9 mouse cellular contexts compared by ENCODE assay signal in the genomic region with DNA sequence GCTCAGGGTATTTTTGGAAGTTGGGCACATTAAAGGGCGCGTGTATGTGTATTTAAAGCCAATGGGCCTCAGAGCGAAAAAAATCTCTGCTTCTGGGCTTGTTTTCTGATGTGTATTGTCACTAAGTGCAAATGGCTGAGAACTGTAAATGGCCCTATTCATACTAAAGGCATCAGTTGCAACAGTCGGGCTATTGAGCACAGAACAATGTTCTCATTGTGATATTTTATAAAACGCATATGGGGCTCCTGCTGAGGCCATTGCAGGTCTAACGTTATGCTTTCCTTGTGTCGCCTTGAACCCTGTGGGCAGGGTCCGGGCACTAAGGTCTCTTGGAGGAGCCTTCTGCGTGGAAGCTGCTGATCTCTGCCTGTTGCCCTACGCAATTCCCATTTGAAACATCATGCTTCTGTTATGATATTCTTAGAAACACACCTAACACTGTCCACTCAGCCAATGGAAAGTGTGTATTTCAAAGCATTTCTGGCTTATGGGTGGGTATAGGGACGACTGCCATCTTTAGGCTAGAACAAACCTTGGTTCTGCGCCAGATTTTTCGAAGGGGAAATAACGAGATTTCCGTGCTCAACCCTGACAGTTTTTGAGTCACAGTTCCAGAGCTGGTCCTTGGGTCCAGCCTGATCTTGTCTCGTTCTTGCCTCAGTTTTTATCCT. TPM values are rescaled to one million over a fixed set of nuclear protein-coding genes. Genes with fewer than 3 reads are reported as not detected.
DNase-seq lines count a peak whose midpoint lies in the region; ATAC-seq and TF ChIP-seq lines count a peak whose summit lies in the region.
"Had no signal": no experiment of that assay in that cellular context is flagged by ENCODE, and none has a peak within 500 bp of the region (broad histone marks: within the 10 kb centered on the region; RNA-seq: fewer than 3 reads in every experiment).

No protein-coding gene starts in this region.

- no peak for DNase-seq in gastrocnemius, adult 2 months
- no peak for DNase-seq in gastrocnemius, postnatal 4 days (ENCODE audit: low spot score in 2 of 2)
- DNase-seq in lung, postnatal 10 days = no peak
- no peak for DNase-seq in midbrain, postnatal 0 days (ENCODE audit: low spot score)

- TF ChIP-seq CTCF in gastrocnemius, adult 2 months (IDR thresholded peaks at IDR 0.05) = no peak
- no peak for TF ChIP-seq CTCF in midbrain, postnatal 0 days (IDR thresholded peaks at IDR 0.05)

- H3K4me2 ChIP-seq in lung, embryonic 15.5 days = peak overlapping the region; percentile 43
- H3K4me2 ChIP-seq in hindbrain, embryonic 12.5 days (replicated peaks) = peak overlapping the region; percentile 45; the same call in 1 of the 2 replicates
- H3K4me2 ChIP-seq in midbrain, postnatal 0 days (ENCODE audit: low read depth, low read length, poor library complexity, severe bottlenecking) = peak overlapping the region; percentile 45; the same call in 1 of the 2 replicates

- H3K9me3 ChIP-seq in lung, embryonic 15.5 days = no peaks in the 10 kb centered on the region
- H3K9me3 ChIP-seq in hindbrain, embryonic 12.5 days (replicated peaks) = no peaks in the 10 kb centered on the region
- no peaks in the 10 kb centered on the region for H3K9me3 ChIP-seq in midbrain, postnatal 0 days (ENCODE audit: low read length)

- peaks cover 76% of the 10 kb centered on the region for H3K27me3 ChIP-seq in lung, embryonic 15.5 days
- H3K27me3 ChIP-seq in hindbrain, embryonic 12.5 days = peaks cover 86% of the 10 kb centered on the region
- H3K27me3 ChIP-seq in midbrain, postnatal 0 days (ENCODE audit: insufficient read depth, low read length) = peaks cover 22% of the 10 kb centered on the region

- H3K27ac ChIP-seq in gastrocnemius, adult 2 months = peak overlapping the region; percentile 76
- no peak overlapping the region for H3K27ac ChIP-seq in lung, embryonic 15.5 days
- H3K27ac ChIP-seq in hindbrain, embryonic 12.5 days = peak overlapping the region; percentile 30
- peak overlapping the region; percentile 47; the same call in 1 of the 2 replicates for H3K27ac ChIP-seq in midbrain, postnatal 0 days (ENCODE audit: low read depth, low read length)

- peaks cover 13% of the 10 kb centered on the region for H3K4me1 ChIP-seq in lung, embryonic 15.5 days
- H3K4me1 ChIP-seq in hindbrain, embryonic 12.5 days = peaks cover 25% of the 10 kb centered on the region
- H3K4me1 ChIP-seq in midbrain, postnatal 0 days (ENCODE audit: insufficient read depth, low read length) = no peaks in the 10 kb centered on the region

- intact Hi-C loops in gastrocnemius, adult 2 months (cut with DNase I) = loop anchor here (5.0 kb wide), 1 partner anchor 53 kb away; no protein-coding TSS in a partner anchor

- peak overlapping the region; percentile 60 for H3K4me3 ChIP-seq in gastrocnemius, adult 2 months
- H3K4me3 ChIP-seq in lung, embryonic 15.5 days = no peak overlapping the region
- no peak overlapping the region for H3K4me3 ChIP-seq in hindbrain, embryonic 12.5 days
- H3K4me3 ChIP-seq in midbrain, postnatal 0 days (ENCODE audit: low read depth, low read length) = no peak overlapping the region

- no peak for ATAC-seq in lung, embryonic 15.5 days (ENCODE audit: borderline replicate concordance, extremely low read depth, low FRiP score, low TSS enrichment)
- no peak for ATAC-seq in hindbrain, embryonic 12.5 days (ENCODE audit: low FRiP score)
- ATAC-seq in midbrain, postnatal 0 days (ENCODE audit: low FRiP score) = no peak
- ATAC-seq in megakaryocyte, adult 5-6 weeks (ENCODE audit: poor library complexity, severe bottlenecking) = no peak
- no peak for ATAC-seq in cerebellum, adult (ENCODE audit: insufficient number of reproducible peaks, low FRiP score, low TSS enrichment)

- no peak overlapping the region for H3K9ac ChIP-seq in lung, embryonic 15.5 days
- H3K9ac ChIP-seq in hindbrain, embryonic 12.5 days = no peak overlapping the region
- no peak overlapping the region for H3K9ac ChIP-seq in midbrain, postnatal 0 days (replicated peaks; ENCODE audit: low read length, poor library complexity, severe bottlenecking)

- 33% methylated on average over 16 of the region's 16 CpGs for WGBS in lung, embryonic 15.5 days
- 29% methylated on average over 16 of the region's 16 CpGs for WGBS in hindbrain, embryonic 12.5 days
- 31% methylated on average over 16 of the region's 16 CpGs for WGBS in midbrain, postnatal 0 days

- no peaks in the 10 kb centered on the region for H3K36me3 ChIP-seq in lung, embryonic 15.5 days
- no peaks in the 10 kb centered on the region for H3K36me3 ChIP-seq in hindbrain, embryonic 12.5 days
- no peaks in the 10 kb centered on the region for H3K36me3 ChIP-seq in midbrain, postnatal 0 days (ENCODE audit: insufficient read depth, low read length)

RNA-seq across cellular contexts. Expression of a gene that starts 0.8 kb away (rescaled TPM):
- total RNA-seq in gastrocnemius, adult 2 months (2021) = not detected
- not detected for total RNA-seq in gastrocnemius, postnatal 4 days (2021)
- polyA plus RNA-seq in lung, embryonic 15.5 days (2015; fragmentation: Nextera tagmentation; extraction: Ambion mirVana) = not detected in 2 replicates
- not detected in 2 replicates for polyA plus RNA-seq in hindbrain, embryonic 12.5 days (2016; fragmentation: Nextera tagmentation; extraction: Ambion mirVana)
- total RNA-seq in midbrain, postnatal 0 days (2014; rRNA removed) = not detected in 2 replicates
- not detected in 2 replicates for polyA plus RNA-seq in midbrain, postnatal 0 days (2015; fragmentation: Nextera tagmentation; extraction: Ambion mirVana)
- total RNA-seq in megakaryocyte, adult 5-6 weeks (2015) = not detected in 2 replicates
- total RNA-seq in megakaryocyte, adult 5-6 weeks (2017) = not detected in 2 replicates
- total RNA-seq: hematopoietic stem cell, adult 5-6 weeks had no signal

RNA-seq across cellular contexts. Expression of a gene that starts 10.5 kb away (rescaled TPM):
- total RNA-seq in gastrocnemius, adult 2 months (2021) = not detected
- not detected for total RNA-seq in gastrocnemius, postnatal 4 days (2021)
- not detected in 2 replicates for polyA plus RNA-seq in lung, embryonic 15.5 days (2015; fragmentation: Nextera tagmentation; extraction: Ambion mirVana)
- polyA plus RNA-seq in hindbrain, embryonic 12.5 days (2016; fragmentation: Nextera tagmentation; extraction: Ambion mirVana) = not detected in 2 replicates
- total RNA-seq in midbrain, postnatal 0 days (2014; rRNA removed) = not detected in 2 replicates
- polyA plus RNA-seq in midbrain, postnatal 0 days (2015; fragmentation: Nextera tagmentation; extraction: Ambion mirVana) = 0.33 and 0.43 TPM in 2 replicates
- total RNA-seq in megakaryocyte, adult 5-6 weeks (2015) = not detected in 2 replicates
- not detected in 2 replicates for total RNA-seq in megakaryocyte, adult 5-6 weeks (2017)
- total RNA-seq: hematopoietic stem cell, adult 5-6 weeks had no signal

RNA-seq across cellular contexts. Expression of a gene that starts 10.6 kb away (rescaled TPM):
- under 1 TPM; 0.06 to 0.15 TPM for total RNA-seq in gastrocnemius, adult 2 months (2021)
- total RNA-seq in gastrocnemius, postnatal 4 days (2021) = under 1 TPM; 0.16 to 0.25 TPM
- 0.06 and 0.24 TPM in 2 replicates for polyA plus RNA-seq in lung, embryonic 15.5 days (2015; fragmentation: Nextera tagmentation; extraction: Ambion mirVana)
- polyA plus RNA-seq in hindbrain, embryonic 12.5 days (2016; fragmentation: Nextera tagmentation; extraction: Ambion mirVana) = 0.78 and 0.84 TPM in 2 replicates
- 6.6 and 7.3 TPM in 2 replicates for total RNA-seq in midbrain, postnatal 0 days (2014; rRNA removed)
- polyA plus RNA-seq in midbrain, postnatal 0 days (2015; fragmentation: Nextera tagmentation; extraction: Ambion mirVana) = 3.5 and 4.0 TPM in 2 replicates
- not detected in 2 replicates for total RNA-seq in megakaryocyte, adult 5-6 weeks (2015)
- total RNA-seq in megakaryocyte, adult 5-6 weeks (2017) = not detected in 2 replicates
- total RNA-seq: hematopoietic stem cell, adult 5-6 weeks had no signal

RNA-seq across cellular contexts. Expression of a gene that starts 12.4 kb away (rescaled TPM):
- total RNA-seq in gastrocnemius, adult 2 months (2021) = under 1 TPM; 0.36 to 0.54 TPM
- under 1 TPM; 0.49 to 0.81 TPM for total RNA-seq in gastrocnemius, postnatal 4 days (2021)
- 1.8 and 2.4 TPM in 2 replicates for polyA plus RNA-seq in lung, embryonic 15.5 days (2015; fragmentation: Nextera tagmentation; extraction: Ambion mirVana)
- 5.2 and 6.3 TPM in 2 replicates for polyA plus RNA-seq in hindbrain, embryonic 12.5 days (2016; fragmentation: Nextera tagmentation; extraction: Ambion mirVana)
- total RNA-seq in midbrain, postnatal 0 days (2014; rRNA removed) = 5.4 and 10.9 TPM in 2 replicates
- 3.4 and 4.1 TPM in 2 replicates for polyA plus RNA-seq in midbrain, postnatal 0 days (2015; fragmentation: Nextera tagmentation; extraction: Ambion mirVana)
- total RNA-seq in megakaryocyte, adult 5-6 weeks (2015) = 0.05 and 0.13 TPM in 2 replicates
- 0.07 and 4.5 TPM in 2 replicates for total RNA-seq in megakaryocyte, adult 5-6 weeks (2017)
- total RNA-seq: hematopoietic stem cell, adult 5-6 weeks had no signal

RNA-seq across cellular contexts. Expression of a gene that starts 12.5 kb away (rescaled TPM):
- total RNA-seq in gastrocnemius, adult 2 months (2021) = not detected
- total RNA-seq in gastrocnemius, postnatal 4 days (2021) = not detected
- not detected in 2 replicates for polyA plus RNA-seq in lung, embryonic 15.5 days (2015; fragmentation: Nextera tagmentation; extraction: Ambion mirVana)
- polyA plus RNA-seq in hindbrain, embryonic 12.5 days (2016; fragmentation: Nextera tagmentation; extraction: Ambion mirVana) = 0.09 and 0.12 TPM in 2 replicates
- not detected in 2 replicates for total RNA-seq in midbrain, postnatal 0 days (2014; rRNA removed)
- polyA plus RNA-seq in midbrain, postnatal 0 days (2015; fragmentation: Nextera tagmentation; extraction: Ambion mirVana) = 0.11 TPM in 2 replicates
- not detected in 2 replicates for total RNA-seq in megakaryocyte, adult 5-6 weeks (2015)
- total RNA-seq in megakaryocyte, adult 5-6 weeks (2017) = 0.11 TPM in 1 of 2 replicates, not detected in the other
- total RNA-seq: hematopoietic stem cell, adult 5-6 weeks had no signal
